Mouse (Mus musculus) liver, adult 2 months (tissue): Measurements from ENCODE around the gene Smlr1.

Source experiments
- CTCF ChIP-seq: fragments of 200-500 bp; IDR thresholded peaks from 2 replicates; pipeline ENCODE4 v1.5.1; 2011; ENCODE audit warnings: low read depth, low read length, control low read depth
- POLR2A ChIP-seq: fragments of 200-500 bp; IDR thresholded peaks from 2 replicates; pipeline ENCODE4 v1.6.1; 2011; ENCODE audit warnings: low read length, control low read depth; ENCODE audit not compliant: insufficient read depth; ENCODE audit errors: extremely low read depth

- TF ChIP-seq CTCF, result no peak
- TF ChIP-seq POLR2A, result no peak
Observed at GRCm38 (mm10) chr10:25527126-25527525, 8.9 kb downstream of the Smlr1 start.
